Mouse (Mus musculus): ENCODE measurements around the gene Naa35. TPM values are rescaled to one million over a fixed set of nuclear protein-coding genes. Genes with fewer than 3 reads are reported as not detected.
A peak's percentile ranks its signal among the peaks of the same experiment; 100 is the strongest.
"Not testable (repeated sequence)": the region's sequence is repeated elsewhere in the genome, so short reads cannot be mapped to it uniquely, and the experiment has no call there.

Gene Naa35
- total and polyA plus RNA-seq, 2 experiments from 2014 or later: 31.3 to 72.5 TPM

GRCm38 (mm10) chr13:59580954-59581353 lies 4.1 kb upstream of the Naa35 start:
- H3K4me3 ChIP-seq (ENCODE audit: low read depth, low read length): no peak overlapping the region
- H3K27ac ChIP-seq (ENCODE audit: low read depth): no peak overlapping the region
- no peak for DNase-seq (ENCODE audit: low spot score)
- H3K36me3 ChIP-seq (replicated peaks; ENCODE audit: control insufficient read depth, insufficient read depth, low read length): no peaks in the 10 kb centered on the region
- ATAC-seq (ENCODE audit: insufficient read depth, low read depth): no peak
- 88% methylated on average over 4 of the region's 4 CpGs for WGBS
- H3K4me1 ChIP-seq (ENCODE audit: control insufficient read depth, insufficient read depth): peaks cover 6% of the 10 kb centered on the region; the same call in 1 of the 2 replicates
- H3K27me3 ChIP-seq (ENCODE audit: control insufficient read depth, insufficient read depth, low read length): no peaks in the 10 kb centered on the region
- no peak overlapping the region for H3K9ac ChIP-seq (replicated peaks; ENCODE audit: low read depth, low read length)
- 0 out of 2 replicates have a peak, but pooled peaks have one; percentile 5 for TF ChIP-seq CTCF (IDR thresholded peaks at IDR 0.05; ENCODE audit: low read depth)
- no peak for TF ChIP-seq EP300 (IDR thresholded peaks at IDR 0.05; ENCODE audit: low read depth)
- H3K9me3 ChIP-seq (replicated peaks; ENCODE audit: control insufficient read depth, low read length): no peaks in the 10 kb centered on the region
- H3K4me2 ChIP-seq (ENCODE audit: low read depth, low read length): no peak overlapping the region

DNA sequence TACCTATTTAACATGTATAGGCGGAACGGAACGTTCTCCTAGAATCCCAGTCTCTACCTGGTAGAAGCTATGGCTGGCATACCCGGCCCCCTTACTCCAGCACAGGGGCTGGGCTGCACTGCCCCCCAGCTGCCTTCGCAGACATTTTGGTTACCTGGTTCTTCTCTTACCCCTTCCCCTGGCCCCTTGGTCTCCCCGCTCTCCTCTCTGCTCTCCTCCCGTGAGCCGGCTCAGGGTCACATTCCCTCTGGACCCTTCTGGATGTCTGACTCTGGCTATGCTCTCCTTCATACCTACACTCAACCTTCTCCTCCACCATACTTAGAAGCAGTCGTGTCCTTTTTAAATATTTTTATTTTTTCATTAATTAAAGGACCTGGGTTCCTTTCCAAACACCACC lies 578 bp upstream of the Naa35 start:
- Histone ChIP-seq H3K4me3 (ENCODE audit: low read depth, low read length) (peak overlapping the region; percentile 90), H3K4me2 (ENCODE audit: low read depth, low read length) (peak overlapping the region; percentile 83), H3K36me3 (replicated peaks; ENCODE audit: control insufficient read depth, insufficient read depth, low read length) (peaks cover 3% of the 10 kb centered on the region), H3K4me1 (ENCODE audit: control insufficient read depth, insufficient read depth) (peaks cover 20% of the 10 kb centered on the region; the same call in 1 of the 2 replicates), H3K27me3 (ENCODE audit: control insufficient read depth, insufficient read depth, low read length) (no peaks in the 10 kb centered on the region), H3K9ac (replicated peaks; ENCODE audit: low read depth, low read length) (peak overlapping the region; percentile 57), H3K9me3 (replicated peaks; ENCODE audit: control insufficient read depth, low read length) (no peaks in the 10 kb centered on the region), H3K27ac (ENCODE audit: low read depth) (peak overlapping the region; percentile 87)
- ATAC-seq (ENCODE audit: insufficient read depth, low read depth): peak; percentile 47
- DNase-seq (ENCODE audit: low spot score): peak; percentile 57
- TF ChIP-seq EP300 (IDR thresholded peaks at IDR 0.05; ENCODE audit: low read depth) (no peak), CTCF (IDR thresholded peaks at IDR 0.05; ENCODE audit: low read depth) (peak; percentile 27; the same call in 1 of the 2 replicates)
- WGBS: 1% methylated on average over 9 of the region's 9 CpGs

- 0% methylated on average over 28 of the region's 28 CpGs for WGBS
- peak; percentile 18 for DNase-seq (ENCODE audit: low spot score)
- no peak for ATAC-seq (ENCODE audit: insufficient read depth, low read depth)
- peak overlapping the region; percentile 82 for H3K9ac ChIP-seq (replicated peaks; ENCODE audit: low read depth, low read length)
- no peaks in the 10 kb centered on the region for H3K9me3 ChIP-seq (replicated peaks; ENCODE audit: control insufficient read depth, low read length)
- no peak for TF ChIP-seq CTCF (IDR thresholded peaks at IDR 0.05; ENCODE audit: low read depth)
- no peak for TF ChIP-seq EP300 (IDR thresholded peaks at IDR 0.05; ENCODE audit: low read depth)
- H3K27ac ChIP-seq (ENCODE audit: low read depth): peak overlapping the region; percentile 70
- peaks cover 15% of the 10 kb centered on the region for H3K36me3 ChIP-seq (replicated peaks; ENCODE audit: control insufficient read depth, insufficient read depth, low read length)
- no peaks in the 10 kb centered on the region for H3K27me3 ChIP-seq (ENCODE audit: control insufficient read depth, insufficient read depth, low read length)
- peaks cover 20% of the 10 kb centered on the region; the same call in 1 of the 2 replicates for H3K4me1 ChIP-seq (ENCODE audit: control insufficient read depth, insufficient read depth)
- peak overlapping the region; percentile 90 for H3K4me3 ChIP-seq (ENCODE audit: low read depth, low read length)
- H3K4me2 ChIP-seq (ENCODE audit: low read depth, low read length): peak overlapping the region; percentile 77
Measured at GRCm38 (mm10) chr13:59585648-59586005, 568 bp downstream of the Naa35 start.

DNA sequence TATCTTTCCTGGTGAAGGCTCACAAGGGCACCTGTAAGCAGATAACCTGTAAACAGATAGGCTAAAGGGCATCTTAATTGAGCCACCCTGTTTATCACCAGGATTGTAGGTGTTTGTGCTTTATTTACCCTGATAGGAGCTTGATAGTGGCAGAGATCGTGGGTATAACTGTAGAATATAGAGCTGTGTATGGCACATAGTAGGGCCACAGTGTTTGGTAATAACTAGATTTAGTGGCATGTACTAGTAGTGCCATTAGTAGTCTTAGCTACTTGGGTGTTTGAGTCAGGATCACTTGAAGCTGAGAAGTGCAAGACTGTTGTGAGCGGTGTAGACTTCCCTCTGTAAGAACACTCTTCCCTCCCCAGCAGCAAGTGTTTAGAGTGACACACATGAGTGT lies 2.1 kb downstream of the Naa35 start:
- TF ChIP-seq CTCF (IDR thresholded peaks at IDR 0.05; ENCODE audit: low read depth) (no peak), EP300 (IDR thresholded peaks at IDR 0.05; ENCODE audit: low read depth) (no peak)
- Histone ChIP-seq H3K9ac (replicated peaks; ENCODE audit: low read depth, low read length) (no peak overlapping the region; the same call in 1 of the 2 replicates), H3K4me3 (ENCODE audit: low read depth, low read length) (no peak overlapping the region), H3K4me2 (ENCODE audit: low read depth, low read length) (peak overlapping the region; percentile 77; the same call in 1 of the 2 replicates), H3K36me3 (replicated peaks; ENCODE audit: control insufficient read depth, insufficient read depth, low read length) (peaks cover 23% of the 10 kb centered on the region), H3K9me3 (replicated peaks; ENCODE audit: control insufficient read depth, low read length) (no peaks in the 10 kb centered on the region), H3K27ac (ENCODE audit: low read depth) (no peak overlapping the region), H3K27me3 (ENCODE audit: control insufficient read depth, insufficient read depth, low read length) (no peaks in the 10 kb centered on the region), H3K4me1 (ENCODE audit: control insufficient read depth, insufficient read depth) (peaks cover 20% of the 10 kb centered on the region; the same call in 1 of the 2 replicates)
- 91% methylated on average over 2 of the region's 2 CpGs for WGBS
- DNase-seq (ENCODE audit: low spot score) (no peak), ATAC-seq (ENCODE audit: insufficient read depth, low read depth) (no peak)

- Histone ChIP-seq H3K4me3 (ENCODE audit: low read depth, low read length) (no peak overlapping the region), H3K4me1 (ENCODE audit: control insufficient read depth, insufficient read depth) (peaks cover 15% of the 10 kb centered on the region; the same call in 1 of the 2 replicates), H3K4me2 (ENCODE audit: low read depth, low read length) (no peak overlapping the region), H3K27me3 (ENCODE audit: control insufficient read depth, insufficient read depth, low read length) (no peaks in the 10 kb centered on the region), H3K9ac (replicated peaks; ENCODE audit: low read depth, low read length) (no peak overlapping the region), H3K9me3 (replicated peaks; ENCODE audit: control insufficient read depth, low read length) (no peaks in the 10 kb centered on the region), H3K27ac (ENCODE audit: low read depth) (no peak overlapping the region), H3K36me3 (replicated peaks; ENCODE audit: control insufficient read depth, insufficient read depth, low read length) (peaks cover 36% of the 10 kb centered on the region)
- ATAC-seq (ENCODE audit: insufficient read depth, low read depth) (no peak), DNase-seq (ENCODE audit: low spot score) (no peak)
- no peak for TF ChIP-seq CTCF (IDR thresholded peaks at IDR 0.05; ENCODE audit: low read depth)
- no peak for TF ChIP-seq EP300 (IDR thresholded peaks at IDR 0.05; ENCODE audit: low read depth)
- 89% methylated on average over 4 of the region's 4 CpGs for WGBS
Measured at GRCm38 (mm10) chr13:59589672-59590071, 4.6 kb downstream of the Naa35 start.

GRCm38 (mm10) chr13:59590691-59591090 lies 5.6 kb downstream of the Naa35 start:
- WGBS: 85% methylated on average over 4 of the region's 4 CpGs
- ATAC-seq (ENCODE audit: insufficient read depth, low read depth) (no peak), DNase-seq (ENCODE audit: low spot score) (no peak)
- Histone ChIP-seq H3K27me3 (ENCODE audit: control insufficient read depth, insufficient read depth, low read length) (no peaks in the 10 kb centered on the region), H3K4me3 (ENCODE audit: low read depth, low read length) (no peak overlapping the region), H3K9me3 (replicated peaks; ENCODE audit: control insufficient read depth, low read length) (no peaks in the 10 kb centered on the region), H3K27ac (ENCODE audit: low read depth) (no peak overlapping the region), H3K9ac (replicated peaks; ENCODE audit: low read depth, low read length) (no peak overlapping the region), H3K4me1 (ENCODE audit: control insufficient read depth, insufficient read depth) (peaks cover 15% of the 10 kb centered on the region; the same call in 1 of the 2 replicates), H3K36me3 (replicated peaks; ENCODE audit: control insufficient read depth, insufficient read depth, low read length) (peaks cover 40% of the 10 kb centered on the region), H3K4me2 (ENCODE audit: low read depth, low read length) (no peak overlapping the region)
- no peak for TF ChIP-seq EP300 (IDR thresholded peaks at IDR 0.05; ENCODE audit: low read depth)
- TF ChIP-seq CTCF (IDR thresholded peaks at IDR 0.05; ENCODE audit: low read depth): no peak

- WGBS: 90% methylated on average over 3 of the region's 3 CpGs
- ATAC-seq (ENCODE audit: insufficient read depth, low read depth); DNase-seq (ENCODE audit: low spot score); H3K9ac ChIP-seq (replicated peaks; ENCODE audit: low read depth, low read length); H3K4me2 ChIP-seq (ENCODE audit: low read depth, low read length); H3K4me1 ChIP-seq (ENCODE audit: control insufficient read depth, insufficient read depth); H3K27me3 ChIP-seq (ENCODE audit: control insufficient read depth, insufficient read depth, low read length); H3K9me3 ChIP-seq (replicated peaks; ENCODE audit: control insufficient read depth, low read length); H3K4me3 ChIP-seq (ENCODE audit: low read depth, low read length); H3K27ac ChIP-seq (ENCODE audit: low read depth): not testable (repeated sequence)
- peaks cover 48% of the 10 kb centered on the region for H3K36me3 ChIP-seq (replicated peaks; ENCODE audit: control insufficient read depth, insufficient read depth, low read length)
Measured at GRCm38 (mm10) chr13:59592058-59592457, 7.0 kb downstream of the Naa35 start.

Data from heart, postnatal 0 days (tissue).